Mouse (Mus musculus) bone marrow macrophage, adult 2 months (primary cell): ENCODE measurements around the gene Lmbrd1.

Source experiments
- CTCF ChIP-seq: IDR thresholded peaks from 2 replicates; pipeline ENCODE4 v1.5.1; 2012; ENCODE audit warnings: low read depth, mild to moderate bottlenecking, low read length, moderate library complexity
- POLR2A ChIP-seq: IDR thresholded peaks from 2 replicates; pipeline ENCODE4 v1.6.1; 2012; ENCODE audit warnings: mild to moderate bottlenecking, low read depth, low read length, borderline replicate concordance

GRCm38 (mm10) chr1:24650100-24650499 lies 28.3 kb upstream of the Lmbrd1 start:
- TF ChIP-seq CTCF = no peak
- TF ChIP-seq POLR2A = no peak
